Mouse (Mus musculus): Measurements from ENCODE around the gene Atxn1.

The Atxn1 gene

DNA sequence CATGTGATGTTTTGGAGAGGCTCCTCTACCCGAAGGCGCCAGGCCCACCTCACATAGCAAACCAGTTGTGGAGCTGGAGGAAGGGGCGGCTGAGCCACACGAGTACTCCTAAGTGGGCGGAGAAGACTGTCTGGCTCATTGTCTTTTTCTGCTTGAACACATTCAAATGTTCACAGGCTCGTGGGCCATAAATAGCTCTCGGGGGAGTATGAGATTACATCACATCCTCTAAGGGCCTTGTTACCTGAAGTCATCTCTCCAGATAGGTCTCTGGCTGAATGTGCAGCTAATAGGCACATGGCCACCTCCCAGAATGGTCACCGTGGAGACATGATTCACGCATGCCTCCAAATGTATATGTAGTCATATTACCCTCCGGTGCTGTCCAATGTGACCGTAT lies 350.0 kb downstream of the Atxn1 start:
- no peak for DNase-seq

DNA sequence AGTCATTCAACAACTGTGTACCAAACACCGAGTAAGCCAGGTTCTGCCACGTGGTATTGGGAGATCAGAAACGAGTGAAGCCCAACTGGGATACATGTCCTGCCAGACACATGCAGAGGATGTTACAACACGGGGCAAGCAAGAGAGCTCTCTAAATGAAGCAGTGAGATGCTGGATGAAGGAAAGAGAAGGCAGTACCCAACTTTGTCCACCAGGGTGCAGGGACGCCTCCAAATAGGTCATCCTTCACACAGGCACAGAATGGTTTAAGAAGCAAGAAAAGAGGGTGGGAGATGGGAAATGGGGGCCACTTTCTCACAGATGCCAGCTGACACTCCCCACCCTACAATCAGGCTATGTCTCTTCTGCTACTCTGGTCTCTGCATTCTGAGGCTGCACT lies 351.5 kb downstream of the Atxn1 start:
- DNase-seq, result peak; percentile 30 to 40

DNA sequence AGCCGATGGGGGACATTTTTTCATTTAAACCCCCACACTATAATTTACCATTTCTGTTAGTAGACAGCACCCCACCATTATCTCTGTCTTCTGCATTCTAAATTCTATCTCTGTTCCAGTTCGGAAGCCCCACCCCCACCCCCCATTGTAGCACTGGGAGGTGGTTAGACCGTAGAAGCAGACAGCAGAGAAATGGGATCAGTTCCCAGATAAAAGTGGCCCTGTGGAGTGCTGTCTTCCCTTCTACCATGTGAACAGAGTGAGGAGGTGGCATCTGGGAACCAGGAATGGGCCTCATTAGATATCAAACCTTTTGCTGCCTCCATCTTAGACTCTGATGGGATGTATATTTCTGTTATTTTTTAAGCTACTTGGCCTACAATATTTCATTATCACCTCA lies 353.3 kb downstream of the Atxn1 start:
- no peak for DNase-seq

DNA sequence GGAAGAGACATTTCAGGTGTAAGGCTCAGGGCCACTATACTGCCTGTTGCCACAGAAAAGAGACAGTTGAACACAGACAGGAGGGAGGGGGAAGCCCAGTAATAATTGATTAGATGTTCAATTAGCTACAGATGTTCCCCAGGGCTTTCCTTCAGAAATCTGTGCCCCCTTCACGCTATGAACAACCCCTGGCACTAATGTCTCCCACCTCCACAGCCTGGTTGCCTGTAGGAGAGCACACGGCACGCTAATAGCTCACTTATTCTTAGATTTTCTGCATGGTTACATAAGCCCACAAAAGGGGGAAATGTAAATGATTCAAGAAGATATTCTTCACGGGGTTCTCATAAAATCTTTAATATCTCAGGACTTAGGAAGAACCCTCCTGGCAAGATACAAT lies 355.3 kb downstream of the Atxn1 start:
- no peak for DNase-seq

DNA sequence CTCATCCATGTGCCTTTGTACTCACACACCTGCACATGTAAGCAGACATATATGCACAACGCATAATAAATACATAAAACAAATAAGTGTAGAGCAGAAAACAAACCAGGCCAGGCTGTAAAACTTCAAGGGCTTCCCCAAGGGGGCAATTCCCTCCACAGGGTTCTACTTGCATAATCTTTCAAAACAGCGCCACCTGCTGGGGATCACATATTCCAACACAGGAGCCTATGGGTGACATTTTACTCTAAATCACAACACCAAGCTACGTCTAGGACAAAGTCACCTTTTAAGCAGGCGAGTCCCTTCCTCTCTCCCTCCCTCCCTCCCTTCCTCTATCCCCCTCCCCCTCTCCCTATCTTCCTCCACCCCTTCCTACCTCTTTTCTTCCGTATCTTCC lies 356.2 kb downstream of the Atxn1 start:
- DNase-seq, result no peak

DNA sequence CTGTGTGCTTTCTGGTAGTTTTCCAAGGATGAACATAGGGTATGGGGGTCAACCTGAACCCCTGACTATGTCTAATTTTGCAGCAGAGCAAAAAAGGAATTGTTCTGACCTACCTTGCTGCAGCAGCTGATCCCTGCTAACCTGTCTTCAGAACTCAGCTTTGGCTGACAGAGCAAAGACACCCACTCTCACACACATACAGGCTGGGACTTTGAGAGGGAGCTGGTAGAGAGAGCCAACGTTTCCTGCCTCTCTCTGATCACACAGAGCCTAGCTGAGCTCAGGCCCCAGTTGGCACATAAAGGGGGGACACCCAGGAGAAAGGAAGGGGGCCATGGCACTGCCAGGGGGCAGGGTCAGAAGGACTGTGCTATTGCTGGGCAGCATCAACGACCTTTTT lies 356.9 kb downstream of the Atxn1 start:
- DNase-seq, result no peak

DNA sequence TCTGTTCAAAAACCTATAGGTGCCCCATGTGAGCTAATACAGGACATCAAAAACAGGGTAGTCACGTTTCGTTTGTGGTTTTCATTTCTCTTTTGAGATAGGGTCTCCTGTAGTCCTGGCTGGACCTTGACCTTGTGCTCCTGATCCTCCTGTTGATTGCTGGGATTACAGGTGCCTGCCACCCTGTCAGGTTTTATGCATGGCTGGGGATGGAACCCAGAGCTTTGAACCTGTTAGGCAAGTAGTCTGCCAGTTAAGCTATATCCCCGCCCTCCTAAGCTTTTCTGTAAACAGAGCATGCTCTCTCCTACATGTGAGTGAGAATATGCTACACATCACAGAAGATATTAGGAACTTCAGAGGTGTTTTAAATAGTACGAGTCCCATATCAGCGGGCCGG lies 361.2 kb downstream of the Atxn1 start:
- DNase-seq, result no peak

DNA sequence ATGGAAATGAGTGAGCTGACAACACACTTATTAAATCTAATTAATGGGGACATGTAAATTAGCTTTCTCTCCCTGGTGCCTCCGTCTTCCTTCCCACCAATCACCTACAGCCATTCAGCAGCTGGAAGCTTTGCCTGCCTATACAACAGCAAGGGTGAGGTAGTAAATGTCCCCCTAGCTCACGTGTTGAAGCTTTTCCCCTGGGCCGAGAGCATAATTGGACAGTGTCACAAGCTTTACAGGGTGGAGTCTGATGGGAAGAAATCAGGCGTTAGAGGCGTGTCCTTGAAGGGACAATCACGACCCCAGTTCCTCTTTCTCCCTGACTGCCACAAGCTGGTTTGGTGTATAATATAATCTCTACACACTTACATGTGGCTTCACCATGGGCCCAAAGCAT lies 364.4 kb downstream of the Atxn1 start:
- DNase-seq, result no peak

DNA sequence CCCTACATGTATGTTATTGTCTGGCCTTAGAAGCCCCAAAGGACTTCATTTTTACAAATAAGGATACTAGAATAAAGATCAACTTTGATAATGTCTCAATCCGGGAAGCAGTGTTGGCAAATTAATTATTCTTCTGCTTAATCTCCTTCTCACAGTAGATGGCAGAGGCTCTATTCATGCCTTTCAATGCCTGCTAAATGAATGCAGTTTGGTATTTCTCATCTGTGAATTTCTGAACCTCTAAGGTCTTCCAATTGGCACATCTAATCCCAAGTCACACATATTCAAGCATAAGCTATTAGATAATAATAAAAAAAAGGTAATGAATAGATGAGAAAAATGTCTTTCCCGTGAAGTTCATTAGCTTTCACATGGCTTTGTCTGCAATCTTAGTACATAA lies 365.0 kb downstream of the Atxn1 start:
- no peak for DNase-seq

DNA sequence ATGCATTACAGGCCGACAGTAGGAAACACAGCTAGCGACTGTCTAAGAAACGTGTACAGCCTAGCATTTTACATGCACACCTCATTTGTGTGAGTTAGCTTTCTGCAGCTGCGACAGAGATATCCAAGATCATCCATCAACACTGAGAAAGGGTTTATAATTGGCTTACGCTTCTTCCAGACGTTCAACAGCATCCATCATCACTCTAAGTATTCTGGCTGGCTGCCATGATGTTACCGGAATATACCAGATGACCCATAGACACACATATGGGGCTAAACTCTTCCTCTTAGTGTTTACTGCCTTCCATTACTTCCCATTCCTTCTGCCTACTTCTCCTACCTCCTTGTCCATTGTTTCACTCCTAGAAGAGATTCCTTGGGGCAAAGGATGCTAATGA lies 369.4 kb downstream of the Atxn1 start:
- no peak for DNase-seq

DNA sequence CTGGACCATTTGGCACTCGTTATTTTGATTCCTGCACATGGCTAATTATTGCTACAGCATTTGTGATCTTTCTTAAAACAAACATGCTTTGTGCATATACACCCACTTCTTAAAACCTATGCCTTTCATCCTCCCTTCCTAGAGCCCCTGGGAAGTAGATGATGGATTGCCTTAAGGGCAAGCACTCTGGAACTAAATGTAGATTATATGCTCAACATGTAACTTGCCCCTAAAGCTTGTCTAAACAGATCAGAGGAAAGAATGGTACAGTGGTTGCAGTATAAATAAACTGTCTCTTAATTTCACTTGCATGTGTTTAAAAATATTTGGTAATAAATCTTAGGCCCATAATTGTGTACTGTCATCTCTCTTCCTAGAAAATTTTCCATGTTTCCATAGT lies 370.9 kb downstream of the Atxn1 start:
- no peak for DNase-seq

DNA sequence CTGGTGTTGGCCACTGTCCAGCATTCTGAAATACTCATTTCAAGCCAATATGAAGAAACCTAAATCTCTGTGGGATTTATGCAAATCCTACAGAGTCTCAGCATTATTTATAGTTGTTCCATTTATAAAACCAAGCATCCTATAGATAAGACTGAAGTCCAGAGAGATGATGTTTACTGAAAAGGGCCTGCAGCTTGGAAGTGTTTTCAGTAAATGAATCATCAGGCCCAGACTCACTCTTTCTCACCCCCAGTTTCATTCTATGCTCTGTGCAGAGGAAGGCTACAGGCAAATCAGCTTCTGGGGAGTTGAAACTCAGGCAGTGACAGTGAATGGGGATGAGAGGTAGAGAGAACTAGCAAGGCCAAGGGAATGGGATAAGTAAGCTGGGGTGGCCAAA lies 373.9 kb downstream of the Atxn1 start:
- DNase-seq, result no peak

DNA sequence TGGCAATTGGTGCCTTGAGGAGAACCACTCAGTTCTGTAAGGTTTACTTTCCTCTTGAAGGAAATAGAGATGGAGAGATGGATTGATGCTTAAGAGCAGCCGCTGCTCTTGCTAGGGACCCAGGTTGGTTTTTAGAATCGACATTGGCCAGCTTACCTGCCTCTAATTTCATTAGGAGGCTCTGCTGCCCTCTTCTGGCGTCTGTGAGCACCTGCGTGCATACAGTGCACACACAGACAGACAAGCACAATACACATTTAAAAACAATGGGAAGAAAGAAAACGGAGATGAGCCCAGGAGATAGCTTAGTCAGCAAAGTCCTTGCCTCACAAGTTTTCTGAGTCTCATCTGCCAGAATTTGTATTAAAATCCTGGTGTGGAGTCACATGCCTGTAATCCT lies 381.7 kb downstream of the Atxn1 start:
- DNase-seq, result no peak

DNA sequence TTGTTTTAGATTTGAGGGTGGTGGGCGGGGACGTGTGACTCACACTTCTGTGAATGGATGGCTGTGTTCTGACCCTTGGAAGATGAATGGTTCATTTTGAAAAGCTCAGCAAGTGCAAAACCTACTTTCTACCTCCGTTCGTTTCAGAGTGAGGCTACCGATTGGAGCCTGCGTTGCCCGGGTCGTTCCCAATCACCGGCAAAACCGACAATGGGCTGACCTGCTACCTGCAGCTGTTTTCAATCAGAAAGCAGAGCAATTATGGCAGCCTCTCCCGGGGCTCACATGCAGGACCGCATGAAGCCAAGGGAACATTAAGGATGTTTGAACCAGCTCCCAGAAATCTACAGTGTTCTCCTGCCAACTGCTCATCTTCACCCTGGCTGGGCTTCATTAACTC lies 382.5 kb downstream of the Atxn1 start:
- DNase-seq, result no peak

DNA sequence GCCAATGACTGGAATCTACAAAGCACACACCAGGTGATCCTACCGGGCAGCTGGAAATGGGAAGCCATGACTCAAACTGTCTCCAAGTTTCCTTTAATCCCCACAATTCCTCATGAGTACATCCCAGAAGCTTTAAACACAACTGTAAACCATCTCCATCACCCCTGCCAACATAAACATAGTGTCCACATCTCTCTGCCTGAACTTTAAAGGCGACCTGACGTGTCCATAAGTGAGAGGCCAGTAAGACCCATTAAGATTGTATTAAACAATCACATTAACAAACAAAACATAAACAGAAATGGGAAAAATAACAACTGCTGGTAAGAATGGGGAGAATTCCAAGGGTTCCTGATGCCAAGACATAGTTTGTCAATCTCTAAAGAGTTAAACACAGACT lies 385.1 kb downstream of the Atxn1 start:
- no peak for DNase-seq

DNA sequence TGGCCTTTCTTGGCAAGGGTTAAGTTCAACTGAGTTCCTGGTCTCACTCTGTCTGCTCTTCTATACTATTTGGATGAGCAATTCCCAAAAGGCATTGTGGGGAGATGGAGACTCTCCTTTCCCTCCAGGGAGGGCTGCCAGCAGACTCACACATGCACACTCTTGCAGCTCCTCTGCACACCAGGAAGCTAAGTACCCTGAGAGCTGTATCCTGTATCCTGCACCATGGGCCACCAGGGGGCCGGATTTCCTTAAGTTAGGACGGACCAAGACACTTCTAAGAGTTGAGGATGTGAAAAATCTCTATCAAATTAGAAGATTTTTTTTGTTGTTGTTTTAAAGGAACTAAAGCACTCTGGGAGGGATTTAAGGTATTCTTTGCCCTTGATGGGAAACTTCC lies 387.0 kb downstream of the Atxn1 start:
- DNase-seq, result no peak

DNA sequence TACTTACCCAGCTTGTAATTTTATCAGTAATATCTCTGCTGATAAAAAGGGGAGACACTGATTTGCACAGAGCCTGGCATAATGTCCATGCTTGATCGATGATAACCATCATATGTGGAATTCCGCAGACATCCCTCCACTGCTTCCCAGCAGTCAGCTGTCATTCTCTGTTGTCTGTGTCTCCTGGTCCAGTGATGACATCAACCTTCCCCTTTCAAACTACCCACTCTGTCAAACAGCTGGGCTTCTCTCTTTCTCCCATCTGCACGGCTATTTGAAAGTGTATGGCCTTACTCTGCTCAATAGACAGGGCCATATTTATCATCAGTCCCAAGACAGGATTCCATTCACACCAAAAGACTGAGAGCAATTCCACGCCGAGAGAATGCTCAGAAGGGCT lies 387.4 kb downstream of the Atxn1 start:
- DNase-seq, result no peak

DNA sequence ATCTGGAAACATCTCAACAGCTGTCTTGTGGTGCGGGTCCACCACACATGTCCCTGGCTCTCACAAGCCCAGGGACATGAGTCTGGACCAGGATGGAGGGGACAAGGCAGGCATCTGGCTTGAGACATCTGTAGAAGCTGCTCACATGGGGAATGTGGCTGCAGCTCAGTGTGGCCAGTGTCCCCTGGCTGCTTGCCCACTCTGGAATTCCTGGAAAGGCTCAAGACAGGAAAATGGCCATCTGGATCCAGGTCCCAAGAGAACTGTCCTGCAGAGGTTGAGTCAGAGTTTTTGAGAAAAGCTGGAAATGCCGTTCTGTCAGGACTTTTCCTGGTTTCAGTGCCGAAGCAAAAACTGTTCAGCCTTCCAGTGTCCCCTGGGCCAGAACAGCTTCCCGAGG lies 388.6 kb downstream of the Atxn1 start:
- DNase-seq, result no peak

DNA sequence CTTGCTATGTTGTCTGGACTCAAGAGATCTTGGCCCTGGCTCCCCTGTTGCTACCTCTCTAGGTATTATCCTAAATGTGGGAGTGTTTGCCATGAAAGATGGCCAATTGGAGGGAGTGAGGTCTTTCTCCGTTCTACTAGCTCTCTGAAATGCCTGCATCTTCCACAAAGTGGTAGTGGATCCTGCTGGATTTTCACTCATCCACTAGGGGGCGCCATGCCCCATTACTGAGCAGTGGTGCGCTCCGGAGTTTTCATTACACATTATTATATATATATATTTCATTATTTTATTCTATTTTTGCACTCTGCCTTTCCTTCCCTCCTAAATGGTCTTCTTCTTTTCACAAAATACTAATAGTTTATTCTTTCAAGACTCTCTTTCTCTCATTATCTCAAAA lies 392.0 kb downstream of the Atxn1 start:
- DNase-seq, result peak; percentile 65 to 78

DNA sequence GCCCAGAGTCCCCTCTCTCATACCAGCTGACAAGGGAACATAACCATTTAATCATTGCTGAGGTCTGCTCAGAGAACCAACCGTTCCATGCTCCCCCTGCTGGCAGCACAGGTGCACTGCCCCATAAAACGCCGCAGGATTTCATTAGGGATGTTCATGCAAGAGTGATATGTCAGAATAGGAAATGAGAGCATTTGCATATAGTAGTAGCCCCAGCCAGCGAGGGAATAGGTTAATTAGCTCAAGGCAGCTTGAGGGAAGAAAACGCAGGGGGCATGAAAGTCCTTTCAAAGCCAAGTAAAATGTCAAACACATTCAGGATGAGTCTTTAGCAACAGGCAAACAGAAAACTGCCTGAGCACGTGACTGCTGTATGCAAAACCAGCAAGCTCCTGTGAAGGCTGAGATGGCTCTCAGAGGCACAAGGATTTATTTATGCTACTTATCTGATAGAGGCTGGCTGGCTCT lies 393.0 kb downstream of the Atxn1 start:
- DNase-seq, result peak; percentile 84 to 88

DNA sequence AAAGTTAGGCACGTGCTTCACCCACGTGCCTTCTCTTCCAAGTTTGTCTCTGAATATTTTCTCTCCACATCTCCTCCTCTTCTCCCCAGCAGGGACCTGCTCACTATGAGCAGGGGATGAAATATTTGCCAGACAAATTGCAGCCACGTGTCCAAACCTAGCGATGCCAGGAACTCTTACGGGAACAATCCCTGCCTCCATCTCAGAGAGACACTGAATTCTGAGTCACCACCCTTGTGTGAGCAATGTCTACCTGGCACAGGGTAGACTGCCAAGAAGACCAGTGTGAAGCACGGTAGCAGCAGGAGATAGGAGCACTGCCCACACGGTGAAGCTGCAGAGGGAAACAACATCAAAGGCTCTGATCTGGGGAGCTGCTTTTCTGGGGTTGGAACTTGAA lies 394.9 kb downstream of the Atxn1 start:
- DNase-seq, result peak; percentile 60 to 78

DNA sequence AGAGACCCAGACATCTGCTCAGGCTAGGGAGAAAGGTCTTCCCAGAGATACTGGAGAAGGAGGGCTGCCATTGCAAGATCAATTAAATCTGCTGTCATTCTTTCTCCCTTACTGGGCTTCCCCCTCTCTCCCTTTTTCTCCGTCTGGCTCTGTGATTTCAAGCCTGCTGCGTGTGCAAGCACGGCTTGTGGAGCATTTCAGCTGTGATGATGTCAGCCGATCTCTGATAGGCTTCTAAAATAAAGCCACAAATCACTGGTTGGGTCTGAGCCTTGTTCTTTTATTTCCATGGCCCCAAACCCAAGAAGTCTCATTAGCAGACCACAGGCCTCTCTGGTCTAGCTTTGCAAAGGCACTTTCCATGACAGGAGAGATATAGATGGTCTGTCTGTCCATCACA lies 399.9 kb downstream of the Atxn1 start:
- no peak for DNase-seq

DNA sequence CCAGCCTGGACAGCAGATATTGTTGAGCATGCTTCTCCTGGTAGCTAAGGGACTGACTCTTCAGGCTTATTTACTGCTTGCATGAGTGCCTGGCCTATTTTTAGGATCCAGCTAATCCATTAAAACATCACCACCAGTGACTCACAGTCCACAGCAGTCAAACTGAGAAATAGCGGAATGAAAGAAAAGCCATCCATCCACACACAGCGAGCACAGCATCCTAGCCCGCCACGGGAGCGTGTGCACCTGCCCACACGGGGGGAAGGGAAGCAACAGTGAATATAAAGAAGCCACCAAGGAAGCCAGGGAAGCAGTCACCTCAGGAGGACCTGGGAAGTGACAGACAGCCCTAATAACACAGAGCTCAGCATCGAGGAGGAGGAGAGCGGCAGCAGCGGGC lies 402.8 kb downstream of the Atxn1 start:
- DNase-seq, result no peak

DNA sequence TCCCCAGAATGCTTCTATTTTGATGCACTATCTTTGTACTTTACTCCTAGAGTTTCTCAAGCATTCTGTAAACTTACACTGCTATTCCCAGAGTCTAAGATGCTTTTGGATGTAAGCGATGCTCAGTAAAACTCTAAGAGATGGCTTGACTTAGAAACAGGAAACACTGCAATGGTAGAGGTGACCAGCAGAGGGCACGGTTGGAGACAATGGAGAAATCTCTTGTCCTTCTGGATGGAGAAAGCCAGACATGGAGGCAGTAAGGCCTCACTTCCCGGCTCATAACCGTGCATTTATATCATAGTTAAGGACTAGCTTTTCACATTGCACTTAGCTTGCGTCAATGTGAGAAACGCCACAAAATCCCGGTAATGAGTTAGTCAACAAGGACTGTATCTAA lies 404.3 kb downstream of the Atxn1 start:
- DNase-seq, result peak in 1 of 2 experiments; percentile 30

DNA sequence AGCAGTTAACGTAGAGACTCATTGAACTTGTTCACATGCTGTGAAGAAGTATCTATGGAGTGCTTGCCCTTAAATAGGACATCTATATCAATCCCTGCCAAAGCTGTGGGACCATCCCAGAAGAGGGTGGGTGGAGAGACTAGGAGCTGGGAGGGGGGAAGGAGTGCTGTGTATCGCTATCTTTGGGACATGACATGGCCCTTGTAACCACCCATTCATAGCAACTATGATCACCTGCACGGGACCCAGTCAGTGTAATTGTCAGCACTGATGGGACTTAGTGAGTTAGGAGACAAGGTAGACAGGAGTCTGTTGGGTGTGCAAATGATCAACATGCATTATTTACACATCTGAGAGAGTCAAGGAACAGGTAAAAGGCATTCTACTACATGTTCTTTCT lies 405.6 kb downstream of the Atxn1 start:
- DNase-seq, result no peak

DNA sequence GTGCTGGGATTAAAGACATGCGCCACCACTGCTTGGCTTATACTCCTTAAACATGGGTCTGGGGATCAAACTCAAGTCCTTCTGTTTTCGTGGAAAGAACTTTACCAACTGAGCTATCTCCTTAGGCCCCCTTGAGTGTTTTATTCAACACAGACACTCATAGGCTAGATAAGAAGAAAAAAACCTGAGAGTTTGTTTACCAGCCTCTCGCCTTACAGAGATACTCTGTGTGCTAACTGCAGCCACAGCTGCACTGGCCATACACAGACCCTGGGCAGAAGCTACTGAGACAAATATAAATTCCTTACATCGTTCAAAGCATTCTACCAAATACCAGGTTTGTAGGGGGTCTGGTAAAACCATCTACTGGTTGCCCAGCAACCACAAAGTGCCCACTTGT lies 406.4 kb downstream of the Atxn1 start:
- DNase-seq, result no peak

Measured in cerebellum, adult 18-20 months (tissue).